Mouse (Mus musculus) CH12.LX (cell line): ENCODE data around the gene Olfr1346. TPM values are rescaled to one million over a fixed set of nuclear protein-coding genes. Genes with fewer than 3 reads are reported as not detected.
"Not testable (repeated sequence)": the region's sequence is repeated elsewhere in the genome, so short reads cannot be mapped to it uniquely, and the experiment has no call there.

Experiments
- DNase-seq: peaks from one replicate; pipeline ENCODE4 v3.0.0-alpha.2; 2013; ENCODE audit errors: extremely low read depth
- H3K27ac ChIP-seq: 2 replicates; pipeline ENCODE4 v1.5.1; 2012; ENCODE audit warnings: low read depth, mild to moderate bottlenecking, control low read depth, moderate library complexity; ENCODE audit not compliant: insufficient read depth
- H3K27me3 ChIP-seq: replicated peaks from 2 replicates; pipeline ENCODE3; 2012; ENCODE audit warnings: inconsistent platforms
- H3K36me3 ChIP-seq, 2 experiments: replicated peaks in 1 of 2; 2 replicates each; pipeline versions ENCODE3 to v1.6.1; 2012; ENCODE audit warnings: inconsistent platforms in 1 of 2, low read length in 1 of 2, mild to moderate bottlenecking in 1 of 2, mixed read lengths in 1 of 2, moderate library complexity in 1 of 2; ENCODE audit not compliant: control insufficient read depth in 1 of 2, insufficient read depth in 1 of 2
- H3K4me1 ChIP-seq, 2 experiments: 2 replicates each; pipeline ENCODE4 v1.6.1; 2012; ENCODE audit warnings: inconsistent platforms in 1 of 2, moderate library complexity in 1 of 2; ENCODE audit not compliant: insufficient read depth in 2 of 2, control insufficient read depth in 1 of 2
- H3K4me2 ChIP-seq: 2 replicates; pipeline ENCODE4 v1.6.1; 2012; ENCODE audit warnings: low read depth, mild to moderate bottlenecking, control low read depth; ENCODE audit not compliant: poor library complexity, insufficient read depth, severe bottlenecking
- H3K4me3 ChIP-seq, 3 experiments: fragments of 150-350 bp in 1 of 3; sonication (generic) in 1 of 3; replicated peaks in 1 of 3; 2 replicates each; pipeline versions ENCODE3 to v1.5.1; 2011 to 2012; ENCODE audit warnings: low read depth in 2 of 3, low read length in 2 of 3, mild to moderate bottlenecking in 2 of 3, moderate library complexity in 2 of 3, control low read depth in 1 of 3, improper control_type of control experiment in 1 of 3, inconsistent platforms in 1 of 3, mixed read lengths in 1 of 3; ENCODE audit not compliant: poor library complexity in 1 of 3
- H3K79me2 ChIP-seq: replicated peaks from 2 replicates; pipeline ENCODE4 v1.6.1; 2012; ENCODE audit warnings: mild to moderate bottlenecking, moderate library complexity; ENCODE audit not compliant: control insufficient read depth, poor library complexity, insufficient read depth, severe bottlenecking; ENCODE audit errors: extremely low read depth
- H3K9ac ChIP-seq: 2 replicates; pipeline ENCODE4 v1.6.1; 2012; ENCODE audit warnings: low read depth, mild to moderate bottlenecking, control low read depth, moderate library complexity; ENCODE audit not compliant: insufficient read depth
- H3K9me3 ChIP-seq: replicated peaks from 2 replicates; pipeline ENCODE3; 2012; ENCODE audit warnings: low read length, inconsistent platforms, mixed read lengths
- BHLHE40 ChIP-seq: IDR thresholded peaks from 2 replicates; pipeline ENCODE4 v1.6.1; 2011; ENCODE audit warnings: mild to moderate bottlenecking, low read depth, low read length, improper control_type of control experiment
- CHD1 ChIP-seq: IDR thresholded peaks from 2 replicates; pipeline ENCODE4 v1.6.1; 2012; ENCODE audit warnings: low read depth, low read length, improper control_type of control experiment, inconsistent platforms
- CTCF ChIP-seq, 2 experiments: IDR thresholded peaks in 1 of 2; conservative IDR thresholded peaks in 1 of 2; 2 replicates each; pipeline ENCODE4 v1.5.1; 2011 to 2012; ENCODE audit warnings: low read depth in 2 of 2, low read length in 2 of 2, improper control_type of control experiment in 1 of 2, inconsistent platforms in 1 of 2, mild to moderate bottlenecking in 1 of 2, moderate library complexity in 1 of 2
- ETS1 ChIP-seq: conservative IDR thresholded peaks from 2 replicates; pipeline ENCODE4 v1.6.1; 2012; ENCODE audit warnings: low read depth, mild to moderate bottlenecking, inconsistent platforms, low read length, improper control_type of control experiment, moderate library complexity
- HCFC1 ChIP-seq: IDR thresholded peaks from 2 replicates; pipeline ENCODE4 v1.6.1; 2012; ENCODE audit warnings: low read depth, mild to moderate bottlenecking, inconsistent platforms, low read length, improper control_type of control experiment
- JUN ChIP-seq: IDR thresholded peaks from 2 replicates; pipeline ENCODE4 v1.6.1; 2011; ENCODE audit warnings: low read depth, mild to moderate bottlenecking, low read length, improper control_type of control experiment, moderate library complexity; ENCODE audit not compliant: insufficient read depth
- JUND ChIP-seq: conservative IDR thresholded peaks from 2 replicates; pipeline ENCODE4 v1.6.1; 2011; ENCODE audit warnings: low read depth, low read length, improper control_type of control experiment
- KAT2A ChIP-seq: IDR thresholded peaks from 2 replicates; pipeline ENCODE4 v1.6.1; 2012; ENCODE audit warnings: low read length, improper control_type of control experiment, inconsistent platforms; ENCODE audit not compliant: insufficient replicate concordance
- MAX ChIP-seq: IDR thresholded peaks from 2 replicates; pipeline ENCODE4 v1.6.1; 2011; ENCODE audit warnings: low read length, improper control_type of control experiment
- MAZ ChIP-seq: IDR thresholded peaks from 2 replicates; pipeline ENCODE4 v1.6.1; 2012; ENCODE audit warnings: low read depth, mild to moderate bottlenecking, inconsistent platforms, low read length, improper control_type of control experiment, moderate library complexity
- MXI1 ChIP-seq: IDR thresholded peaks from 2 replicates; pipeline ENCODE4 v1.6.1; 2011; ENCODE audit warnings: mild to moderate bottlenecking, low read depth, low read length, improper control_type of control experiment
- MYC ChIP-seq: IDR thresholded peaks from 2 replicates; pipeline ENCODE4 v1.6.1; 2011; ENCODE audit warnings: low read depth, mild to moderate bottlenecking, improper control_type of control experiment, low read length
- POLR2A ChIP-seq: IDR thresholded peaks from 2 replicates; pipeline ENCODE4 v1.6.1; 2011; ENCODE audit warnings: low read depth, mild to moderate bottlenecking, improper control_type of control experiment, low read length
- RCOR1 ChIP-seq: conservative IDR thresholded peaks from 2 replicates; pipeline ENCODE4 v1.6.1; 2012; ENCODE audit warnings: low read depth, mild to moderate bottlenecking, inconsistent platforms, low read length, improper control_type of control experiment
- SIN3A ChIP-seq: IDR thresholded peaks from 2 replicates; pipeline ENCODE4 v1.6.1; 2012; ENCODE audit warnings: low read length, improper control_type of control experiment, inconsistent platforms
- TBP ChIP-seq: conservative IDR thresholded peaks from 2 replicates; pipeline ENCODE4 v1.6.1; 2011; ENCODE audit warnings: low read depth, low read length, improper control_type of control experiment
- UBTF ChIP-seq: IDR thresholded peaks from 2 replicates; pipeline ENCODE4 v1.6.1; 2012; ENCODE audit warnings: low read depth, mild to moderate bottlenecking, inconsistent platforms, low read length, improper control_type of control experiment, moderate library complexity
- USF1 ChIP-seq: IDR thresholded peaks from 2 replicates; pipeline ENCODE4 v1.6.1; 2014; ENCODE audit warnings: low read depth, mild to moderate bottlenecking, inconsistent platforms, low read length, improper control_type of control experiment
- USF2 ChIP-seq: conservative IDR thresholded peaks from 2 replicates; pipeline ENCODE4 v1.6.1; 2011; ENCODE audit warnings: low read depth, low read length, improper control_type of control experiment
- dilution Hi-C: fragments of 300-500 bp; cut with MboI; formaldehyde crosslinking; loops from 2 replicates; pipeline ENCODE4 v1.14.3; 2020; ENCODE audit warnings: low sequenced_read_pairs; ENCODE audit not compliant: extremely low pct_unique_long_range_greater_than_20kb, extremely low pct_ligation_motif_present
- in situ Hi-C: fragments of 300-500 bp; cut with MboI; formaldehyde crosslinking; loops from 3 replicates; pipeline ENCODE4 v1.14.3; 2019; ENCODE audit warnings: low sequenced_read_pairs, low pct_ligation_motif_present, low pct_unique_long_range_greater_than_20kb, mixed read lengths
- polyA plus RNA-seq: library from polyadenylated mRNA; unstranded; fragments of >175 nt; gene quantifications from 2 replicates; pipeline ENCODE4 v1.2.1, GENCODE M21; 2012; ENCODE audit warnings: low read depth; ENCODE audit not compliant: insufficient read length
- total RNA-seq, 2 experiments: library from RNA; depleted of rRNA; stranded (reverse); fragments of 300-350 nt in 1 of 2; fragments of >200 nt in 1 of 2; gene quantifications; 2 replicates each; pipeline ENCODE4 v1.2.3; 2012 to 2014

Olfr1346 gene
- total and polyA plus RNA-seq, 3 experiments: not detected

GRCm38 (mm10) chr7:6455868-6456267 is 11.0 kb upstream of the Olfr1346 start, which contains the start of gene Olfr1336:
Gene Olfr1336 (plus strand): TSS chr7:6456168.
- Histone ChIP-seq H3K27ac (no peak within 1 kb of the TSS), H3K4me1 (no peaks in the 10 kb centered on the region), H3K4me2 (no peak within 1 kb of the TSS), H3K9ac (no peak within 1 kb of the TSS), H3K36me3 (no peaks in the 10 kb centered on the region), H3K79me2 (no peaks in the 10 kb centered on the region), H3K9me3 (peaks cover 28% of the 10 kb centered on the region)
- no peak for DNase-seq
- TF ChIP-seq USF1 (no peak), HCFC1 (no peak), MYC (no peak), POLR2A (no peak), RCOR1 (no peak), KAT2A (no peak), MAX (no peak), MXI1 (no peak), TBP (no peak)
- TF ChIP-seq, all 38 proteins: peak for 0
- dilution Hi-C loops (no loop called here), in situ Hi-C loops (no loop called here)
- H3K27me3 ChIP-seq: no peaks in the 10 kb centered on the region
- H3K4me3 ChIP-seq: no peak within 1 kb of the TSS

- Histone ChIP-seq H3K27ac (no peak overlapping the region), H3K4me2 (no peak overlapping the region), H3K4me3 (no peak overlapping the region), H3K36me3 (no peaks in the 10 kb centered on the region), H3K9ac (no peak overlapping the region), H3K27me3 (no peaks in the 10 kb centered on the region), H3K9me3 (peaks cover 30% of the 10 kb centered on the region), H3K4me1 (no peaks in the 10 kb centered on the region), H3K79me2 (no peaks in the 10 kb centered on the region)
- in situ Hi-C loops (no loop called here), dilution Hi-C loops (no loop called here)
- no peak for DNase-seq
- TF ChIP-seq CTCF (conservative IDR thresholded peaks at IDR 0.05 in 1 of 2, IDR thresholded peaks at IDR 0.05 in 1 of 2; ENCODE audit: low read depth in 2 of 2, low read length in 2 of 2) (no peak), USF2 (no peak), HCFC1 (no peak), JUN (no peak), BHLHE40 (no peak), CHD1 (no peak), UBTF (no peak), JUND (no peak), SIN3A (no peak), MAZ (no peak), ETS1 (no peak)
These were observed 10.5 kb upstream of the Olfr1346 start for GRCm38 (mm10) chr7:6456399-6456798.

DNA sequence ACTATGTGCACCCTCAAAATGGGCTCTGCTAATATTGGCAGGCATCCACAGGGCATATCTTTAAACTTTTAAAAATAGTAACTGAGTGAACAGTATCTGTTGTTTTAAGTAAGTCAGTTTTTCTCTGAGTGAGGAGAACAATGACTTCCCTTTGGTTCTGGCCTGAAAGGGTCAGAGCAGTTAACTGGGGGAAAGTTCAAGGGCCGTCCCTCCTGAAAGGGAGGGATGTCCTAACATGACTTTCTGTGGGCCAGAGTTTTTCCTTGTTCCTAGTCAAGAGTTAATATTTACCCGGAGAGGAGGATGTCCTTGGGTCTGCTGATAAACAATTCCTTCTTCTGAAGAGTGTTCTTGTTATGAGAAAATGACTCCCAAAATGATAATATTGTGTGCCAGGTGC is 10.7 kb downstream of the Olfr1346 start:
- DNase-seq, dilution Hi-C loops, H3K79me2 ChIP-seq: not testable (repeated sequence)

More for the DNA sequence above, 10.7 kb downstream of the Olfr1346 start:
- H3K4me2 ChIP-seq, H3K4me3 ChIP-seq, H3K27me3 ChIP-seq, H3K9ac ChIP-seq, H3K4me1 ChIP-seq, in situ Hi-C loops, H3K36me3 ChIP-seq, H3K27ac ChIP-seq: not testable (repeated sequence)
- peaks cover 36% of the 10 kb centered on the region for H3K9me3 ChIP-seq
